Mouse (Mus musculus) hindbrain, embryonic 12.5 days (tissue): Measurements from ENCODE around the gene Sh3pxd2a. TPM values are rescaled to one million over a fixed set of nuclear protein-coding genes. Genes with fewer than 3 reads are reported as not detected.

Experiments used
- ATAC-seq: fragments of 200-750 bp; cut with Nextera tagmentation; 2 replicates; pipeline ENCODE4 v1.8.0; 2017; ENCODE audit warnings: moderate TSS enrichment; ENCODE audit not compliant: low FRiP score
- H3K27ac ChIP-seq: fragments of 300-500 bp; sonication (generic); 2 replicates; pipeline ENCODE4 v1.5.1; 2016; ENCODE audit warnings: mild to moderate bottlenecking
- H3K27me3 ChIP-seq: fragments of 300-500 bp; sonication (generic); 2 replicates; pipeline ENCODE4 v1.6.1; 2016; ENCODE audit warnings: mild to moderate bottlenecking
- H3K36me3 ChIP-seq: fragments of 300-500 bp; sonication (generic); 2 replicates; pipeline ENCODE4 v1.6.1; 2016; ENCODE audit warnings: mild to moderate bottlenecking
- H3K4me1 ChIP-seq: fragments of 300-500 bp; sonication (generic); 2 replicates; pipeline ENCODE4 v1.6.1; 2016
- H3K4me2 ChIP-seq: fragments of 300-500 bp; sonication (generic); replicated peaks from 2 replicates; pipeline ENCODE4 v1.6.1; 2016; ENCODE audit warnings: mild to moderate bottlenecking
- H3K4me3 ChIP-seq: fragments of 300-500 bp; sonication (generic); 2 replicates; pipeline ENCODE4 v1.5.1; 2016; ENCODE audit warnings: mild to moderate bottlenecking
- H3K9ac ChIP-seq: fragments of 300-500 bp; sonication (generic); 2 replicates; pipeline ENCODE4 v1.6.1; 2016; ENCODE audit warnings: mild to moderate bottlenecking, moderate library complexity
- H3K9me3 ChIP-seq: fragments of 300-500 bp; sonication (generic); replicated peaks from 2 replicates; pipeline ENCODE4 v1.6.1; 2016; ENCODE audit warnings: mild to moderate bottlenecking
- WGBS: fragments of 180-500 bp; shearing (Covaris S2); methylation state at CpG from one replicate; pipeline ENCODE4 v1.1.7; 2016; 5-methylcytosine and 5-hydroxymethylcytosine counted together
- polyA plus RNA-seq: library from polyadenylated mRNA; unstranded; fragments of >200 nt; fragmentation: Nextera tagmentation; extraction: Ambion mirVana; gene quantifications from 2 replicates; pipeline ENCODE4 v1.2.1, GENCODE M21; 2016

Gene Sh3pxd2a
- polyA plus RNA-seq, 1 experiment from 2014 or later = 3.9 TPM

GRCm38 (mm10) chr19:47441541-47442293 is 22.5 kb downstream of the Sh3pxd2a start:
- WGBS = 79% methylated on average over 17 of the region's 17 CpGs
- H3K4me1 ChIP-seq = peaks cover 41% of the 10 kb centered on the region
- H3K4me2 ChIP-seq = no peak overlapping the region
- no peaks in the 10 kb centered on the region for H3K27me3 ChIP-seq
- ATAC-seq = no peak
- no peak overlapping the region for H3K9ac ChIP-seq
- H3K9me3 ChIP-seq = no peaks in the 10 kb centered on the region
- no peaks in the 10 kb centered on the region for H3K36me3 ChIP-seq
- H3K4me3 ChIP-seq = no peak overlapping the region
- no peak overlapping the region for H3K27ac ChIP-seq

DNA sequence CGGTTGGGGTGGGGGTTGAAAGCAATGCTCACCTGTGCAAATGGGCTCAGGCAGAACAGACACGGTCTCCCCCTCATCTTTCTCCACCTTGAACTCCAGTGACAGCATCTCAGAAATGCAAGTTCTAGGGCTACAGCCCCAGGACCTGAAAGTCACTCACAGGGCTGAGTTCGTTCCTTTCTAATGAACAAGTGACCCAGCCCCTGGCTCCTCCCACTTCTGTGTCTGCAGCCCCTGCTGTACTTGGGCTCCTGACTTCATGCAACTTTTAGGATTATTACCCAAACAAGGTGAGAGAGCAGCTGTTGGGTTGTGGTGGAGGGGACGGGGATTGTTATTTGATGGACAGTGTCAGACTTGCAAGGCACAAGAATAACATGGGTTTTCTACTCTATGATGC is 23.2 kb downstream of the Sh3pxd2a start:
- 86% methylated on average over 4 of the region's 4 CpGs for WGBS
- H3K27ac ChIP-seq = no peak overlapping the region
- H3K4me2 ChIP-seq = no peak overlapping the region
- no peak overlapping the region for H3K9ac ChIP-seq
- peaks cover 34% of the 10 kb centered on the region for H3K4me1 ChIP-seq
- no peaks in the 10 kb centered on the region for H3K27me3 ChIP-seq
- no peaks in the 10 kb centered on the region for H3K9me3 ChIP-seq
- no peaks in the 10 kb centered on the region for H3K36me3 ChIP-seq
- no peak for ATAC-seq
- no peak overlapping the region for H3K4me3 ChIP-seq

DNA sequence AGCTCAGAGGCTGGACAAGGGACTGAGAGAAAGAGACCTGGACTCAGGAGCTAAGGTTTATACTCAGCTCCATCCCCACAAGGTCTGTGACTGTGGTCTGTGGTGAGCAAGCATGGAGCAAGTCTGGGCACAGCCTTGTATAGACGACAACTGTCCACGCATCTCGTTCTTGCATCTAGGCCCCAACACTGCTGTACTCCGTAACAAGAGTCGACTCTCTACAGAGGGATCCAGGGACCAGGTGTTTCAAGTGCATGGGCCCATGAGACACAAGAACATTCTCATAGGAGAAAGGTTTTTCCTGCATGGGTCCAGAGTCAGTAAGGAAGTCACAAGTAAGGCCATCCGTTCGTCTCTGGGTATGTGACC is 23.8 kb downstream of the Sh3pxd2a start:
- Histone ChIP-seq H3K4me3 (no peak overlapping the region), H3K36me3 (no peaks in the 10 kb centered on the region), H3K9ac (no peak overlapping the region), H3K9me3 (no peaks in the 10 kb centered on the region), H3K4me1 (peaks cover 34% of the 10 kb centered on the region), H3K4me2 (no peak overlapping the region), H3K27ac (no peak overlapping the region), H3K27me3 (no peaks in the 10 kb centered on the region)
- WGBS = 90% methylated on average over 7 of the region's 7 CpGs
- ATAC-seq = no peak

- Histone ChIP-seq H3K9me3 (no peaks in the 10 kb centered on the region), H3K4me3 (no peak overlapping the region), H3K4me2 (no peak overlapping the region), H3K4me1 (peaks cover 29% of the 10 kb centered on the region), H3K36me3 (no peaks in the 10 kb centered on the region), H3K9ac (no peak overlapping the region), H3K27me3 (no peaks in the 10 kb centered on the region), H3K27ac (no peak overlapping the region)
- 85% methylated on average over 9 of the region's 9 CpGs for whole genome bisulfite sequencing
- ATAC-seq = no peak
Observed at GRCm38 (mm10) chr19:47439726-47440434, 24.3 kb downstream of the Sh3pxd2a start.

DNA sequence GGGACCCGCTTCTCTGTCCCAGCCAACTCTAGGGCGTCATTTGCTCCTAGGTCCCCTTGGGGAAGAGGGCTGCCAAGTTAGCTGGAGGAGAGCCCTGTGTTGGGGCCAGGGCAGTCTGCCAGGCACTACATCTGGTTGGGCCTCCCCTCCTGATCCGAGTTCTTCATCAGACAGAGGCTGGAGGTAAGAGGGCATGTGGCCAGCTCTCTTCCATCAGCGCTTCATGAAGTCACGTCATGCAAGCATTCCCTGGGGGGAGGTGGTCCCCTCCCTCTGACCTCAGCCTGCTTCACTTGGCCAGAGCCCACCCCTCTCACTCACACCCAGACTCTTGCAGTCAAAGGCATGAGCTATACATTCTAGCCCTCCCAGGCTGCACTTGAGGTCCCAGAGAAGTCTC is 25.8 kb downstream of the Sh3pxd2a start:
- whole genome bisulfite sequencing = 61% methylated on average over 5 of the region's 5 CpGs

GRCm38 (mm10) chr19:47437040-47437439 is 27.2 kb downstream of the Sh3pxd2a start:
- Histone ChIP-seq H3K4me1 (peaks cover 15% of the 10 kb centered on the region), H3K27me3 (no peaks in the 10 kb centered on the region), H3K4me3 (no peak overlapping the region), H3K36me3 (no peaks in the 10 kb centered on the region), H3K27ac (no peak overlapping the region), H3K9ac (no peak overlapping the region), H3K9me3 (no peaks in the 10 kb centered on the region), H3K4me2 (no peak overlapping the region)
- no peak for ATAC-seq
- WGBS = 90% methylated on average over 4 of the region's 4 CpGs

More for the DNA sequence above, 25.8 kb downstream of the Sh3pxd2a start:
- no peak for ATAC-seq
- Histone ChIP-seq H3K4me1 (peaks cover 16% of the 10 kb centered on the region), H3K36me3 (no peaks in the 10 kb centered on the region), H3K4me3 (no peak overlapping the region), H3K9me3 (no peaks in the 10 kb centered on the region), H3K27me3 (no peaks in the 10 kb centered on the region), H3K4me2 (no peak overlapping the region), H3K27ac (no peak overlapping the region), H3K9ac (no peak overlapping the region)

GRCm38 (mm10) chr19:47436236-47436635 is 28.0 kb downstream of the Sh3pxd2a start:
- Histone ChIP-seq H3K4me2 (no peak overlapping the region), H3K9me3 (no peaks in the 10 kb centered on the region), H3K27me3 (no peaks in the 10 kb centered on the region), H3K4me3 (no peak overlapping the region), H3K27ac (no peak overlapping the region), H3K4me1 (peaks cover 11% of the 10 kb centered on the region), H3K9ac (no peak overlapping the region), H3K36me3 (no peaks in the 10 kb centered on the region)
- ATAC-seq = no peak
- 92% methylated on average over 8 of the region's 8 CpGs for WGBS

DNA sequence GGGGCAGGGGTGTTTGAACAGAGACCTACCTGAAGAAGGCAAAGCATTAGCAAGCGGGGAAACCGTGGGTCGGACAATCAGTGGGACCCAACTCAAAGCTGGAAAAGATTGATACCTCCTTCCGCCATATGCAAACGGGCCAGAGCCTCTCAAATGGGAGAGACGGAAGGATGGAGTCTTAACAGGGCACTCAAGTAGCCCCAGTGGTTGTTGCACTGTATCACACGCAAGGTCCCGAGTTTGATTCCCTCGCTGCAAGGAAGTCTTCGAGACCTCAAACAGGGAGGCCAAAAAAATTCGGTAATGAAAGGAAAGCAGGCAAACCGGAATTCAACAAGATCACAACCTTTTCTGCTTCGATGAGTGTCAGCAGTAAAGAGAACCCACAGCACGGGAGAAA is 29.5 kb downstream of the Sh3pxd2a start:
- 96% methylated on average over 14 of the region's 14 CpGs for WGBS

DNA sequence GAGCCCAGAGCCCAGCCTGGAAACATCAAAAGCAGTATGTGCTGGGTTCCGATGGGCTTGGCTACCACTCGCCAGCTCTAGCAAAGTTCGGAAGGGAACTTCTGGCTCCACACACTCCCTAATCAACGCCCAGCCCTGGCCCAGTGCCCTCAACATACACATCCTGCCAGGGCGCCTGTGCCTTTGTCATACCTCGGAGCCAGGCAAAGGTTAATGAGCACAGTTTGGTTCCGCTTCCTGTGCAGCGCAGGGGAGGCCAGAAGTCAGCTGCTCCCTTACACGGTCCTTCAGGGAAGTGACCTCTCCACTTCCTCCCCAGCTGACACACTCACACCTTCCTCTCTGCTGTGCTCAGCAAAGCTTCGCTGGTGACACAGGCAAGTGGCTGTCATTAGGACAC is 31.9 kb downstream of the Sh3pxd2a start:
- H3K27me3 ChIP-seq = no peaks in the 10 kb centered on the region

More for the DNA sequence above, 29.5 kb downstream of the Sh3pxd2a start:
- Histone ChIP-seq H3K27ac (no peak overlapping the region), H3K4me3 (no peak overlapping the region), H3K4me1 (peaks cover 11% of the 10 kb centered on the region), H3K9ac (no peak overlapping the region), H3K4me2 (no peak overlapping the region), H3K36me3 (no peaks in the 10 kb centered on the region), H3K9me3 (no peaks in the 10 kb centered on the region), H3K27me3 (no peaks in the 10 kb centered on the region)
- no peak for ATAC-seq

DNA sequence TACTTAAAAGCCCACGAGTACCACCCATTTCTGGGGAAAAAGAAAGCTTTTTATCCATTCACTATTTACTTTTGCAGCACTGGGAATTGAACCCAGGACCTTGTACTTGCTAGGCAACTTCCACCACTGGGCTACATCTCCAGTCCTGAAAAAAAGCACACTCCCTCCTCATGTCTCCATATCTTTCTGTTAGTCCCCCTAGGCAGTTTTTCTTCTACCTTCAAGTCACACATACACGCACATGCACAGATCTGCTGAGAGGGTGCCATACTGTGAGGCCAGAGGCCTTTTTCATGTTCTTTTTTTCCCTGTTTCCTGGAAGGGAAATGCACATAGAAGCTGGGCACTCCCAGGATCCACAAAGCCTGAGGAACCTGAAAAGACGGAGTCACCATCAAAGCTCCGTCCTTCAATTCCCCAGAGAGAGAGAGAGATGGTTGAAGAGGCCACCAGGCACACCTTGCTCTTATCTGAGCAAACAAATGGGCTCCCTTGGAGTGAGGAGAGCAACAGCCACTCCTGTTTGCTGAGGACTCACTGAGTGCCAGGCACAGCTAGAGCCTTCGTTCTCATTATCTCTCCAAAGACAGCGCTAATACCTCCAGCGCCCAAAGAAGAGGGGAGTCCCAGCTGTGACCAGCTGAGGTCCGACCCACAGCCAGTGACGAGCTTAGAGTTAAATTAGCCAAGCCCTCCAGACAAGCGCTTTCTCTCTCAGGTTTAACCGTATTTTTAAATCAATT is 32.8 kb downstream of the Sh3pxd2a start:
- Histone ChIP-seq H3K9ac (no peak overlapping the region), H3K4me2 (no peak overlapping the region), H3K4me3 (no peak overlapping the region), H3K9me3 (no peaks in the 10 kb centered on the region), H3K36me3 (no peaks in the 10 kb centered on the region), H3K27ac (no peak overlapping the region), H3K27me3 (no peaks in the 10 kb centered on the region), H3K4me1 (peaks cover 25% of the 10 kb centered on the region)
- 60% methylated on average over 11 of the region's 11 CpGs for WGBS
- peak; percentile 22; the same call in 1 of the 2 replicates for ATAC-seq

More for the DNA sequence above, 31.9 kb downstream of the Sh3pxd2a start:
- Histone ChIP-seq H3K4me2 (no peak overlapping the region), H3K36me3 (no peaks in the 10 kb centered on the region), H3K4me1 (peaks cover 25% of the 10 kb centered on the region), H3K27ac (no peak overlapping the region), H3K9ac (no peak overlapping the region), H3K4me3 (no peak overlapping the region), H3K9me3 (no peaks in the 10 kb centered on the region)
- ATAC-seq = no peak
- WGBS = 55% methylated on average over 10 of the region's 10 CpGs

DNA sequence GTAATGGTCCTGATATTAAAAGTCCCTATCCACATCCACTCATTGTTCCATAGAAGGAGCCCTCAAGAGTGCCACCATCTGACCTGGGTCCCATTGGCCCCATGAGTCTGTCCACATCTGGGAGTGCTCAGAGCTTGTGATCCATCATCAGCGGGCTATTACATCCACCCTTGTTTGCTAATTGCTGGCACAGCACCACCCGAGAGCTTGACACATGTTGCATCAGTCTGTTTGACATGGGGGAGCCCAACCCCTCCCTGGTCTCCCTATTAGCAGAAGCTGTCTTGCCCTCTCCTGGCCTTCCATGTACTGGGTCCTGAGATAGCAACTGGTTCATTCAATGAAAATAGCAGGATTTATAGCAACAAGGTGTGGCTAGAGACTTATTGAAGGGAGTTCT is 34.0 kb downstream of the Sh3pxd2a start:
- no peak overlapping the region for H3K27ac ChIP-seq
- H3K9me3 ChIP-seq = no peaks in the 10 kb centered on the region
- H3K36me3 ChIP-seq = no peaks in the 10 kb centered on the region
- WGBS = 93% methylated on average over 2 of the region's 2 CpGs
- H3K27me3 ChIP-seq = no peaks in the 10 kb centered on the region
- H3K4me3 ChIP-seq = no peak overlapping the region
- no peak overlapping the region for H3K9ac ChIP-seq
- H3K4me1 ChIP-seq = peaks cover 25% of the 10 kb centered on the region
- no peak overlapping the region for H3K4me2 ChIP-seq
- ATAC-seq = no peak

DNA sequence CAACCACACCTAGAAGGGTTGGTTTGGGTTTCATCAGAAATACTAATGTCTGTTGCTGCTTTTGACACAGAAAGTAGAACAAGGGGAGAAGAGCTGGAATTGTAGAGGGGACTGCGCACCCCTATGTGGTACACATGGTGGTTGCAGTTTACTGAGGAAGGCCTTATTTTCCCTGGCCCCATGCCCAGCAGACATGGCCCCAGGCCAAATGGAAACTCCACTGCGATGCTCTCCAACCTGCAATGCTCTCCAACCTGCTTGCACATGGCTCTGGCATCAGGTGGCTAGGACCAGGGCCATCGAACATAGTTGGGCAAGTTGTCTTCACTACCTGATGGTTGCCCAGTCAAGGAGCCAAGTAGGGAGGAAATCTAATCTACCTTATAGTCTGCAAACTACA is 35.0 kb downstream of the Sh3pxd2a start:
- ATAC-seq = no peak
- H3K27me3 ChIP-seq = no peaks in the 10 kb centered on the region
- WGBS = 89% methylated on average over 3 of the region's 3 CpGs
- H3K9me3 ChIP-seq = no peaks in the 10 kb centered on the region
- H3K27ac ChIP-seq = no peak overlapping the region
- H3K4me3 ChIP-seq = no peak overlapping the region
- H3K9ac ChIP-seq = no peak overlapping the region
- H3K4me1 ChIP-seq = peaks cover 25% of the 10 kb centered on the region
- H3K36me3 ChIP-seq = no peaks in the 10 kb centered on the region
- H3K4me2 ChIP-seq = no peak overlapping the region
